Mouse (Mus musculus) kidney, embryonic 14.5 days (tissue): ENCODE measurements around the gene Kank3. TPM values are rescaled to one million over a fixed set of nuclear protein-coding genes. Genes with fewer than 3 reads are reported as not detected.

Experiments used
- ATAC-seq: fragments of 200-750 bp; cut with Nextera tagmentation; 2 replicates; pipeline ENCODE4 v1.8.0; 2017; ENCODE audit warnings: moderate number of reproducible peaks, mild to moderate bottlenecking, moderate TSS enrichment, moderate library complexity; ENCODE audit not compliant: low FRiP score, low TSS enrichment
- H3K27ac ChIP-seq: fragments of 300-500 bp; sonication (generic); 2 replicates; pipeline ENCODE4 v1.5.1; 2014; ENCODE audit warnings: low read depth, mild to moderate bottlenecking, low read length, moderate library complexity, mixed read lengths
- H3K27me3 ChIP-seq: fragments of 300-500 bp; sonication (generic); 2 replicates; pipeline ENCODE4 v1.6.1; 2014; ENCODE audit warnings: mild to moderate bottlenecking, low read length; ENCODE audit not compliant: control insufficient read depth, insufficient read depth
- H3K36me3 ChIP-seq: fragments of 300-500 bp; sonication (generic); 2 replicates; pipeline ENCODE4 v1.6.1; 2014; ENCODE audit warnings: low read length, mixed read lengths; ENCODE audit not compliant: control insufficient read depth, insufficient read depth
- H3K4me1 ChIP-seq: fragments of 300-500 bp; sonication (generic); 2 replicates; pipeline ENCODE4 v1.6.1; 2014; ENCODE audit warnings: low read length, mixed read lengths; ENCODE audit not compliant: control insufficient read depth, insufficient read depth
- H3K4me2 ChIP-seq: fragments of 300-500 bp; sonication (generic); replicated peaks from 2 replicates; pipeline ENCODE4 v1.6.1; 2014; ENCODE audit warnings: low read depth, mild to moderate bottlenecking, low read length
- H3K4me3 ChIP-seq: fragments of 300-500 bp; sonication (generic); 2 replicates; pipeline ENCODE4 v1.5.1; 2014; ENCODE audit warnings: mild to moderate bottlenecking, low read length
- H3K9ac ChIP-seq: fragments of 300-500 bp; sonication (generic); 2 replicates; pipeline ENCODE4 v1.6.1; 2014; ENCODE audit warnings: low read depth, mild to moderate bottlenecking, low read length, moderate library complexity
- H3K9me3 ChIP-seq: fragments of 300-500 bp; sonication (generic); 2 replicates; pipeline ENCODE4 v1.6.1; 2016; ENCODE audit warnings: low read length; ENCODE audit not compliant: control insufficient read depth
- WGBS: fragments of 180-500 bp; shearing (Covaris S2); extraction: QIAGEN DNeasy Blood & Tissue Kit; methylation state at CpG from one replicate; pipeline ENCODE4 v1.1.7; 2014; 5-methylcytosine and 5-hydroxymethylcytosine counted together
- polyA plus RNA-seq: library from polyadenylated mRNA; unstranded; fragments of >200 nt; fragmentation: Nextera tagmentation; extraction: Ambion mirVana; gene quantifications from 2 replicates; pipeline ENCODE4 v1.2.1, GENCODE M21; 2014

Gene Kank3
- 49.9 and 52.1 TPM in 2 replicates for polyA plus RNA-seq

GRCm38 (mm10) chr17:33810334-33811141 is at the start of gene Kank3:
TSS of gene Kank3 (plus strand) at chr17:33810519.
- Histone ChIP-seq H3K9me3 (no peaks in the 10 kb centered on the region), H3K4me3 (peak within 1 kb of the TSS; percentile 58), H3K27ac (peak within 1 kb of the TSS; percentile 71; the same call in 1 of the 2 replicates), H3K36me3 (no peaks in the 10 kb centered on the region), H3K4me1 (peaks cover 12% of the 10 kb centered on the region), H3K4me2 (peak within 1 kb of the TSS; percentile 89), H3K9ac (peak within 1 kb of the TSS; percentile 65), H3K27me3 (no peaks in the 10 kb centered on the region)
- peak; percentile 97 for ATAC-seq
- WGBS, result under 1% methylated on average over 36 of the region's 36 CpGs

- 74% methylated on average over 3 of the region's 3 CpGs for whole genome bisulfite sequencing
- Histone ChIP-seq H3K36me3 (no peaks in the 10 kb centered on the region), H3K9ac (no peak overlapping the region), H3K4me1 (no peaks in the 10 kb centered on the region), H3K27me3 (no peaks in the 10 kb centered on the region), H3K27ac (no peak overlapping the region), H3K4me2 (no peak overlapping the region), H3K9me3 (no peaks in the 10 kb centered on the region), H3K4me3 (no peak overlapping the region)
- ATAC-seq, result no peak
Observed at GRCm38 (mm10) chr17:33766389-33766788, 43.9 kb upstream of the Kank3 start.

- ATAC-seq, result no peak
- H3K4me2 ChIP-seq, result no peak overlapping the region
- no peaks in the 10 kb centered on the region for H3K4me1 ChIP-seq
- H3K9me3 ChIP-seq, result no peaks in the 10 kb centered on the region
- no peak overlapping the region for H3K27ac ChIP-seq
- H3K36me3 ChIP-seq, result peaks cover 6% of the 10 kb centered on the region
- no peaks in the 10 kb centered on the region for H3K27me3 ChIP-seq
- WGBS, result 92% methylated on average over 4 of the region's 4 CpGs
- H3K4me3 ChIP-seq, result no peak overlapping the region
- no peak overlapping the region for H3K9ac ChIP-seq
Observed at GRCm38 (mm10) chr17:33771617-33772016, 38.7 kb upstream of the Kank3 start.

- Histone ChIP-seq H3K36me3 (peaks cover 19% of the 10 kb centered on the region), H3K27me3 (no peaks in the 10 kb centered on the region), H3K9ac (no peak overlapping the region), H3K4me2 (no peak overlapping the region), H3K27ac (no peak overlapping the region), H3K4me3 (no peak overlapping the region), H3K9me3 (no peaks in the 10 kb centered on the region), H3K4me1 (peaks cover 2% of the 10 kb centered on the region; the same call in 1 of the 2 replicates)
- WGBS, result 80% methylated on average over 6 of the region's 6 CpGs
- no peak for ATAC-seq
Observed at GRCm38 (mm10) chr17:33773426-33773825, 36.9 kb upstream of the Kank3 start.

- H3K27me3 ChIP-seq, result no peaks in the 10 kb centered on the region
- 91% methylated on average over 6 of the region's 6 CpGs for WGBS
- no peaks in the 10 kb centered on the region for H3K9me3 ChIP-seq
- no peak overlapping the region for H3K27ac ChIP-seq
- ATAC-seq, result no peak
- H3K36me3 ChIP-seq, result peaks cover 19% of the 10 kb centered on the region
- peaks cover 7% of the 10 kb centered on the region for H3K4me1 ChIP-seq
- H3K4me3 ChIP-seq, result no peak overlapping the region
- no peak overlapping the region for H3K9ac ChIP-seq
- no peak overlapping the region for H3K4me2 ChIP-seq
Observed at GRCm38 (mm10) chr17:33773871-33774572, 36.3 kb upstream of the Kank3 start.

GRCm38 (mm10) chr17:33774573-33775155 is 35.7 kb upstream of the Kank3 start:
- H3K27me3 ChIP-seq, result no peaks in the 10 kb centered on the region
- WGBS, result 95% methylated on average over 8 of the region's 8 CpGs
- no peak overlapping the region for H3K9ac ChIP-seq
- no peak overlapping the region for H3K4me3 ChIP-seq
- H3K4me1 ChIP-seq, result peaks cover 7% of the 10 kb centered on the region
- peaks cover 19% of the 10 kb centered on the region for H3K36me3 ChIP-seq
- no peak overlapping the region for H3K27ac ChIP-seq
- no peak overlapping the region for H3K4me2 ChIP-seq
- no peak for ATAC-seq
- no peaks in the 10 kb centered on the region for H3K9me3 ChIP-seq

GRCm38 (mm10) chr17:33775287-33775686 is 35.0 kb upstream of the Kank3 start:
- ATAC-seq, result no peak
- Histone ChIP-seq H3K4me3 (no peak overlapping the region), H3K36me3 (peaks cover 19% of the 10 kb centered on the region), H3K9ac (no peak overlapping the region), H3K9me3 (no peaks in the 10 kb centered on the region), H3K27ac (no peak overlapping the region), H3K27me3 (no peaks in the 10 kb centered on the region), H3K4me1 (peaks cover 7% of the 10 kb centered on the region), H3K4me2 (no peak overlapping the region)
- WGBS, result 94% methylated on average over 4 of the region's 4 CpGs

- Histone ChIP-seq H3K9ac (no peak overlapping the region), H3K9me3 (no peaks in the 10 kb centered on the region), H3K27me3 (no peaks in the 10 kb centered on the region), H3K36me3 (peaks cover 19% of the 10 kb centered on the region), H3K4me3 (peak overlapping the region; percentile 37; the same call in 1 of the 2 replicates), H3K4me1 (peaks cover 19% of the 10 kb centered on the region), H3K27ac (peak overlapping the region; percentile 77), H3K4me2 (peak overlapping the region; percentile 60)
- 46% methylated on average over 9 of the region's 9 CpGs for WGBS
- ATAC-seq, result peak; percentile 70
Observed at GRCm38 (mm10) chr17:33779271-33779966, 30.9 kb upstream of the Kank3 start.
